Mouse (Mus musculus) right cerebral cortex, postnatal 25 days (tissue): ENCODE data around the gene Arglu1.

ENCODE experiments used
- DNase-seq: peaks from one replicate; pipeline ENCODE4 v3.0.0; 2022

Gene Arglu1

DNA sequence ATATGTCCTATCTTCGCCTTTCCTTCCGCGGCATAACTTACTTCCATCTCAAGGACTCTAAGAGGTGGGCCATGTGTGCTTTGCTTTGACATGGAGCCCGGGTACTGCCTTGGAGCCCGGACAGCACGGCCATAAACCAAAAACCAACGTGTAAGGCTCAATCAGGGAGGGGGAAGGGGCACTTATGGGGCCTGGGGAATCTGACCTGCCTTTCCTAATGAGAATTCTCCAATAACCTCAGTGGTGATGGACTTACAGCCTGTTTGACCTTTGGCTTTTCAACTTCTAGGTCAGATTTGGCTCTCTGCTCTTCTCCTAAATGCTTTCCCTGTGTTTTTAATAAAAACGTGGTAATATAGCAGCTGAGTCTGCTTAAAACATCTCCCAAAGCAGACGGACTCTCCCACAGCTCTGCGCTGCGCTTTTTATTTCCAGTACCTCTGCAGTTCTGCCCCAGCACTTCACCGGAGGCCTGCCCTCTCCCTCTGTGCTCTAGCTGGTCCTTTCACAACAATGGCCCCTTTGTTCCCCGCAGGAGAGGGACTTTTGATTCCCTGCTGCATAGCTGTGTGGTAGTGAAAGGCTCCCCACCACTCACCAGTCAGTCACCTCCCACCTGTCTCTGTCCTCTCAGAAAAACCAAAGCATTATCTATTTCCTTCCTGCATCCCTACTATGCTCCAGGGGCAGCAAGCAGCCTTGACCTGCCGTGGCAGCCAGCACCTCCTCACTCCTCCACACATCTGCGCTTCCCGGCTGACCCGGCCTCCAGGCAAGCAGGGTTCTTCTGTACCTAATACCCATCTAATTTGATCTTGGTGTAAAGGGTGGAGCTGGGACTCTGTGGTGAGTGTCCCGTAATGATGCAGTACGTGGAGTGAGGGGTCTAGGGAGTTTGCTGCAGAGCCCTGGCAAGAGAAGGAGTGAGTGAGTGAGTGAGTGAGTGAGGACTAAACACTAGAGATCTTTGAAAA is 70.8 kb downstream of the Arglu1 start:
- DNase-seq, result no peak
